Mouse (Mus musculus) activated CD4-positive, CD25-positive, alpha-beta regulatory T cell, adult 4 months (primary cell): ENCODE results near the gene Slc38a10. TPM values are rescaled to one million over a fixed set of nuclear protein-coding genes. Genes with fewer than 3 reads are reported as not detected.

ENCODE experiments used
- polyA plus RNA-seq, 2 experiments: library from polyadenylated mRNA; unstranded; fragments of 100-300 nt; shearing (Covaris generic); gene quantifications; one replicate each; pipeline ENCODE4 v1.2.1; 2017

The Slc38a10 gene
- polyA plus RNA-seq, 2 experiments from 2014 or later: 30.8 to 54.7 TPM

Other genes starting within 250 kb of the Slc38a10 start
- 10 to 100 TPM; 46.6 to 52.0 TPM for gene Chmp6, start 237.9 kb downstream of the Slc38a10 start, polyA plus RNA-seq
- 10 to 100 TPM in 1 of 2 experiments, 1 to 10 TPM in 1; 6.9 to 12.0 TPM for gene Baiap2, start 208.6 kb downstream of the Slc38a10 start, polyA plus RNA-seq
- not detected for gene Aatk, start 104.2 kb downstream of the Slc38a10 start, polyA plus RNA-seq
- gene Cep131, start 64.5 kb downstream of the Slc38a10 start, polyA plus RNA-seq: 1 to 10 TPM; 1.2 to 1.5 TPM
- gene Tepsin, start 52.6 kb downstream of the Slc38a10 start, polyA plus RNA-seq: 10 to 100 TPM in 1 of 2 experiments, 1 to 10 TPM in 1; 7.3 to 10.4 TPM
- gene Ndufaf8, start 52.4 kb downstream of the Slc38a10 start, polyA plus RNA-seq: 10 to 100 TPM; 85.8 to 94.6 TPM
- gene Bahcc1, start 81.6 kb upstream of the Slc38a10 start, polyA plus RNA-seq: not detected
- gene Actg1, start 197.2 kb upstream of the Slc38a10 start, polyA plus RNA-seq: 1,000 to 10,000 TPM; 2,904 to 3,852 TPM
- 1 to 10 TPM in 1 of 2 experiments, under 1 TPM in 1; 0.47 to 1.1 TPM for gene Fscn2, start 210.2 kb upstream of the Slc38a10 start, polyA plus RNA-seq
- 10 to 100 TPM; 12.2 to 18.7 TPM for gene Faap100, start 227.4 kb upstream of the Slc38a10 start, polyA plus RNA-seq